ENCODE assay signal across 15 mouse cellular contexts in genomic region chr14:19988410-19988809, GRCm38 (mm10). TPM values are rescaled to one million over a fixed set of nuclear protein-coding genes. Genes with fewer than 3 reads are reported as not detected.
DNase-seq lines count a peak whose midpoint lies in the region; ATAC-seq and TF ChIP-seq lines count a peak whose summit lies in the region.
"Had no signal": no experiment of that assay in that cellular context is flagged by ENCODE, and none has a peak within 500 bp of the region (broad histone marks: within the 10 kb centered on the region; RNA-seq: fewer than 3 reads in every experiment).

No protein-coding gene starts in this region.

- H3K4me2 ChIP-seq in hindbrain, embryonic 11.5 days (replicated peaks; ENCODE audit: low read depth, low read length) = no peak overlapping the region
- H3K4me2 ChIP-seq in midbrain, embryonic 13.5 days (replicated peaks) = no peak overlapping the region
- H3K4me2 ChIP-seq: limb, embryonic 15.5 days had no signal

- no peak overlapping the region for H3K4me3 ChIP-seq in ES-E14 (ENCODE audit: insufficient read depth in 1 of 2, low read depth in 1 of 2, low read length in 2 of 2, poor library complexity in 1 of 2, severe bottlenecking in 1 of 2)
- H3K4me3 ChIP-seq in hindbrain, embryonic 11.5 days (ENCODE audit: low read depth, low read length) = no peak overlapping the region
- H3K4me3 ChIP-seq in midbrain, embryonic 13.5 days (replicated peaks) = no peak overlapping the region
- H3K4me3 ChIP-seq: heart, adult 2 months; limb, embryonic 15.5 days had no signal

- no peak for DNase-seq in ES-E14 (ENCODE audit: low read depth, low spot score)
- DNase-seq in ZHBTc4 (ENCODE audit: low read depth, low spot score) = peak; percentile 80
- no peak for DNase-seq in hindbrain, embryonic 11.5 days (ENCODE audit: low spot score)
- DNase-seq in kidney, adult 18-20 months = no peak
- DNase-seq in right cerebral cortex, postnatal 14 days = no peak
- DNase-seq in right cerebral cortex, postnatal 36 days (ENCODE audit: low spot score in 2 of 2) = no peak
- DNase-seq: cerebellum, adult 11 months; cerebellum, postnatal 36 days; heart, adult 2 months; lung, adult 2 months; right cerebral cortex, adult 18-20 months; thymus, adult 18-20 months had no signal

- no peak overlapping the region for H3K9ac ChIP-seq in ES-E14 (ENCODE audit: insufficient read depth, low read depth, low read length, poor library complexity, severe bottlenecking)
- H3K9ac ChIP-seq in hindbrain, embryonic 11.5 days (ENCODE audit: low read depth, low read length) = no peak overlapping the region
- no peak overlapping the region for H3K9ac ChIP-seq in midbrain, embryonic 13.5 days (replicated peaks)
- H3K9ac ChIP-seq: limb, embryonic 15.5 days had no signal

- in situ Hi-C loops in ES-E14 (cut with MboI; ENCODE audit: low sequenced_read_pairs in 2 of 2, unreplicated experiment in 2 of 2) = loop anchor here (10.0 to 25.0 kb wide), 2 partner anchors 64 to 226 kb away; partner anchors contain the start of gene Nid2 (in 1 of the 2)

- ATAC-seq in hindbrain, embryonic 11.5 days (ENCODE audit: low FRiP score) = no peak
- ATAC-seq in midbrain, embryonic 13.5 days = no peak
- ATAC-seq: inflammation-experienced regulatory T-cells, adult 6 months had no signal

- 92% methylated on average over 3 of the region's 3 CpGs for WGBS in hindbrain, embryonic 11.5 days
- 90% methylated on average over 3 of the region's 3 CpGs for WGBS in midbrain, embryonic 13.5 days

- H3K27me3 ChIP-seq in hindbrain, embryonic 11.5 days (ENCODE audit: control insufficient read depth, insufficient read depth, low read length) = no peaks in the 10 kb centered on the region
- H3K27me3 ChIP-seq in midbrain, embryonic 13.5 days = no peaks in the 10 kb centered on the region
- H3K27me3 ChIP-seq: limb, embryonic 15.5 days had no signal

- peaks cover 15 to 28% of the 10 kb centered on the region in 2 experiments for H3K4me1 ChIP-seq in ES-E14 (ENCODE audit: control insufficient read depth in 2 of 2, insufficient read depth in 2 of 2, low read length in 2 of 2, poor library complexity in 1 of 2)
- peaks cover 18% of the 10 kb centered on the region for H3K4me1 ChIP-seq in hindbrain, embryonic 11.5 days (replicated peaks; ENCODE audit: control insufficient read depth, insufficient read depth, low read length)
- H3K4me1 ChIP-seq in midbrain, embryonic 13.5 days (replicated peaks) = peaks cover 50% of the 10 kb centered on the region

- H3K9me3 ChIP-seq in ES-E14 (ENCODE audit: control insufficient read depth, insufficient read depth, low read depth, low read length) = no peaks in the 10 kb centered on the region
- H3K9me3 ChIP-seq in hindbrain, embryonic 11.5 days (ENCODE audit: control insufficient read depth, low read length) = no peaks in the 10 kb centered on the region
- H3K9me3 ChIP-seq in midbrain, embryonic 13.5 days = no peaks in the 10 kb centered on the region
- H3K9me3 ChIP-seq: limb, embryonic 15.5 days had no signal

- no peaks in the 10 kb centered on the region for H3K36me3 ChIP-seq in ES-E14 (ENCODE audit: control insufficient read depth, insufficient read depth, low read length, poor library complexity, severe bottlenecking)
- H3K36me3 ChIP-seq in hindbrain, embryonic 11.5 days (ENCODE audit: control insufficient read depth, insufficient read depth, low read length) = no peaks in the 10 kb centered on the region
- no peaks in the 10 kb centered on the region for H3K36me3 ChIP-seq in midbrain, embryonic 13.5 days
- H3K36me3 ChIP-seq: limb, embryonic 15.5 days had no signal

- peak overlapping the region; percentile 42; the same call in 1 of the 2 replicates for H3K27ac ChIP-seq in ES-E14 (ENCODE audit: insufficient read depth, low read depth, low read length, poor library complexity, severe bottlenecking)
- H3K27ac ChIP-seq in hindbrain, embryonic 11.5 days (ENCODE audit: low read depth, low read length) = peak overlapping the region; percentile 18; the same call in 1 of the 2 replicates
- H3K27ac ChIP-seq in midbrain, embryonic 13.5 days = peak overlapping the region; percentile 80
- H3K27ac ChIP-seq: heart, adult 2 months; limb, embryonic 15.5 days had no signal

TF ChIP-seq in ES-E14, 5 proteins besides CTCF, POLR2A, EP300 and RAD21:
- TF ChIP-seq ZNF384 (IDR thresholded peaks at IDR 0.05; ENCODE audit: low read depth, low read length) (no peak), CHD2 (IDR thresholded peaks at IDR 0.05; ENCODE audit: low read depth, low read length) (peak; percentile 65; the same call in 1 of the 2 replicates)

RNA-seq across cellular contexts. Expression of gene Gng2, which starts 11.0 kb away (rescaled TPM):
- 41.5 and 54.3 TPM in 2 replicates for total RNA-seq in ES-E14 (2012; rRNA removed)
- 164 and 201 TPM in 2 replicates for polyA plus RNA-seq in hindbrain, embryonic 11.5 days (2014; fragmentation: Nextera tagmentation; extraction: Ambion mirVana)
- polyA plus RNA-seq in midbrain, embryonic 13.5 days (2015; fragmentation: Nextera tagmentation; extraction: Ambion mirVana) = 367 and 370 TPM in 2 replicates

Comparison
In these comparisons a context has a peak if more than half of its experiments do, and no peak if none do; other contexts are left out.
1. H3K27ac ChIP-seq: peak in every context shown above with its lines; median percentile 80 in midbrain, embryonic 13.5 days; 42 in ES-E14; 18 in hindbrain, embryonic 11.5 days.